Mouse (Mus musculus): ENCODE data around the gene Vmn2r6. TPM values are rescaled to one million over a fixed set of nuclear protein-coding genes. Genes with fewer than 3 reads are reported as not detected.
"Not testable (repeated sequence)": the region's sequence is repeated elsewhere in the genome, so short reads cannot be mapped to it uniquely, and the experiment has no call there.

Gene Vmn2r6
- 0.01 TPM in 1 of 2 replicates, not detected in the other for polyA plus RNA-seq (2015; fragmentation: Nextera tagmentation; extraction: Ambion mirVana)

- H3K4me1 ChIP-seq (replicated peaks; ENCODE audit: control insufficient read depth, insufficient read depth); H3K9ac ChIP-seq (ENCODE audit: low read length); H3K27ac ChIP-seq (replicated peaks); H3K4me3 ChIP-seq (ENCODE audit: low read depth, low read length); H3K4me2 ChIP-seq (replicated peaks; ENCODE audit: low read depth); DNase-seq (ENCODE audit: low spot score); ATAC-seq (ENCODE audit: low FRiP score, low TSS enrichment); H3K36me3 ChIP-seq (ENCODE audit: control insufficient read depth, insufficient read depth, low read length); H3K27me3 ChIP-seq (ENCODE audit: control insufficient read depth, insufficient read depth, low read length); H3K9me3 ChIP-seq (ENCODE audit: control insufficient read depth, low read length): not testable (repeated sequence)
- WGBS: 94% methylated on average over 2 of the region's 2 CpGs
These were observed at the start of gene Vmn2r6 for GRCm38 (mm10) chr3:64565730-64566129. Vmn2r6 (minus strand) TSS chr3:64565830.

GRCm38 (mm10) chr3:64587618-64588017 lies 22.0 kb upstream of the Vmn2r6 start:
- no peaks in the 10 kb centered on the region for H3K9me3 ChIP-seq (ENCODE audit: control insufficient read depth, low read length)
- H3K36me3 ChIP-seq (ENCODE audit: control insufficient read depth, insufficient read depth, low read length): no peaks in the 10 kb centered on the region
- no peak overlapping the region for H3K27ac ChIP-seq (replicated peaks)
- H3K4me3 ChIP-seq (ENCODE audit: low read depth, low read length): no peak overlapping the region
- no peak overlapping the region for H3K9ac ChIP-seq (ENCODE audit: low read length)
- DNase-seq (ENCODE audit: low spot score) (peak; percentile 13), ATAC-seq (ENCODE audit: low FRiP score, low TSS enrichment) (no peak)
- no peaks in the 10 kb centered on the region for H3K27me3 ChIP-seq (ENCODE audit: control insufficient read depth, insufficient read depth, low read length)
- TF ChIP-seq EP300 (optimal IDR thresholded peaks at IDR 0.05): no peak
- TF ChIP-seq CTCF (IDR thresholded peaks at IDR 0.05; ENCODE audit: low read depth): peak; percentile 58
- 70% methylated on average over 9 of the region's 9 CpGs for WGBS
- H3K4me1 ChIP-seq (replicated peaks; ENCODE audit: control insufficient read depth, insufficient read depth): no peaks in the 10 kb centered on the region
- no peak overlapping the region for H3K4me2 ChIP-seq (replicated peaks; ENCODE audit: low read depth)

GRCm38 (mm10) chr3:64568793-64569192 lies 3.2 kb upstream of the Vmn2r6 start:
- H3K36me3 ChIP-seq (ENCODE audit: control insufficient read depth, insufficient read depth, low read length); H3K27ac ChIP-seq (replicated peaks); H3K9me3 ChIP-seq (ENCODE audit: control insufficient read depth, low read length); H3K4me1 ChIP-seq (replicated peaks; ENCODE audit: control insufficient read depth, insufficient read depth); DNase-seq (ENCODE audit: low spot score); H3K4me2 ChIP-seq (replicated peaks; ENCODE audit: low read depth); H3K4me3 ChIP-seq (ENCODE audit: low read depth, low read length); ATAC-seq (ENCODE audit: low FRiP score, low TSS enrichment); H3K27me3 ChIP-seq (ENCODE audit: control insufficient read depth, insufficient read depth, low read length); H3K9ac ChIP-seq (ENCODE audit: low read length): not testable (repeated sequence)
- 15% methylated on average over 2 of the region's 2 CpGs for WGBS

GRCm38 (mm10) chr3:64523585-64523984 lies 42.0 kb downstream of the Vmn2r6 start:
- not testable (repeated sequence) for H3K27ac ChIP-seq (replicated peaks); H3K4me1 ChIP-seq (replicated peaks; ENCODE audit: control insufficient read depth, insufficient read depth); H3K27me3 ChIP-seq (ENCODE audit: control insufficient read depth, insufficient read depth, low read length); H3K9me3 ChIP-seq (ENCODE audit: control insufficient read depth, low read length); H3K4me3 ChIP-seq (ENCODE audit: low read depth, low read length); H3K4me2 ChIP-seq (replicated peaks; ENCODE audit: low read depth); H3K36me3 ChIP-seq (ENCODE audit: control insufficient read depth, insufficient read depth, low read length); DNase-seq (ENCODE audit: low spot score); H3K9ac ChIP-seq (ENCODE audit: low read length); ATAC-seq (ENCODE audit: low FRiP score, low TSS enrichment)
- WGBS: 88% methylated on average over 1 of the region's 1 CpGs

GRCm38 (mm10) chr3:64509742-64510141 lies 55.9 kb downstream of the Vmn2r6 start, which contains the start of gene Vmn2r5:
Vmn2r5 (minus strand) TSS chr3:64509842.
- not testable (repeated sequence) for ATAC-seq (ENCODE audit: low FRiP score, low TSS enrichment); H3K4me2 ChIP-seq (replicated peaks; ENCODE audit: low read depth); DNase-seq (ENCODE audit: low spot score); H3K27me3 ChIP-seq (ENCODE audit: control insufficient read depth, insufficient read depth, low read length); H3K36me3 ChIP-seq (ENCODE audit: control insufficient read depth, insufficient read depth, low read length); H3K4me1 ChIP-seq (replicated peaks; ENCODE audit: control insufficient read depth, insufficient read depth); H3K9me3 ChIP-seq (ENCODE audit: control insufficient read depth, low read length); H3K4me3 ChIP-seq (ENCODE audit: low read depth, low read length); H3K9ac ChIP-seq (ENCODE audit: low read length); H3K27ac ChIP-seq (replicated peaks)
- no CpG with 5 or more reads among the region's 2 CpGs for WGBS

Other genes with a start within 250 kb of the Vmn2r6 start
- gene Vmn2r4, start 150.5 kb downstream of the Vmn2r6 start, polyA plus RNA-seq (2015; fragmentation: Nextera tagmentation; extraction: Ambion mirVana): 0.01 TPM in 1 of 2 replicates, not detected in the other
- gene Vmn2r5, start 56.0 kb downstream of the Vmn2r6 start, polyA plus RNA-seq (2015; fragmentation: Nextera tagmentation; extraction: Ambion mirVana): not detected in 2 replicates